In genomic region chr2:157565446-157565845, GRCm38 (mm10) we compare ENCODE assay signal across 9 mouse cellular contexts. TPM values are rescaled to one million over a fixed set of nuclear protein-coding genes. Genes with fewer than 3 reads are reported as not detected.
A peak's percentile ranks its signal among the peaks of the same experiment; 100 is the strongest.
DNase-seq lines count a peak whose midpoint lies in the region; ATAC-seq and TF ChIP-seq lines count a peak whose summit lies in the region.
"Had no signal": no experiment of that assay in that cellular context is flagged by ENCODE, and none has a peak within 500 bp of the region (broad histone marks: within the 10 kb centered on the region; RNA-seq: fewer than 3 reads in every experiment).

No protein-coding gene starts in this region.

- H3K27me3 ChIP-seq in kidney, embryonic 15.5 days = no peaks in the 10 kb centered on the region
- no peaks in the 10 kb centered on the region for H3K27me3 ChIP-seq in hindbrain, postnatal 0 days (ENCODE audit: insufficient read depth, low read length)

- no peak for DNase-seq in kidney, postnatal 4 days
- DNase-seq in hindbrain, postnatal 0 days (ENCODE audit: low spot score) = no peak
- DNase-seq in frontal cortex, postnatal 10 days (ENCODE audit: low spot score in 2 of 2) = no peak
- no peak for DNase-seq in spleen, postnatal 14 days (ENCODE audit: low spot score in 2 of 2)
- no peak for DNase-seq in adrenal gland, adult 8-10 months

- H3K27ac ChIP-seq in kidney, embryonic 15.5 days = peak overlapping the region; percentile 56; the same call in 1 of the 2 replicates
- no peak overlapping the region for H3K27ac ChIP-seq in bone marrow, adult 2 months (ENCODE audit: control insufficient read depth, insufficient read depth, low read depth, low read length, poor library complexity)
- peak overlapping the region; percentile 96 for H3K27ac ChIP-seq in hindbrain, postnatal 0 days
- peak overlapping the region; percentile 22; the same call in 1 of the 2 replicates for H3K27ac ChIP-seq in macrophage

- H3K4me2 ChIP-seq in kidney, embryonic 15.5 days = peak overlapping the region; percentile 72
- peak overlapping the region; percentile 89 for H3K4me2 ChIP-seq in hindbrain, postnatal 0 days (ENCODE audit: low read depth, low read length)

- no peak for TF ChIP-seq POLR2A in bone marrow, adult 2 months (IDR thresholded peaks at IDR 0.05; ENCODE audit: borderline replicate concordance, control insufficient read depth, low read depth, low read length)

- no peak for TF ChIP-seq CTCF in bone marrow, adult 2 months (IDR thresholded peaks at IDR 0.05; ENCODE audit: control insufficient read depth, insufficient read depth, low read length)
- no peak for TF ChIP-seq CTCF in hindbrain, postnatal 0 days (IDR thresholded peaks at IDR 0.05; ENCODE audit: low read depth)

- ATAC-seq in kidney, embryonic 15.5 days (replicated peaks; ENCODE audit: low FRiP score) = no peak; the same call in 1 of the 2 replicates
- ATAC-seq in hindbrain, postnatal 0 days = no peak

- peak overlapping the region; percentile 92 for H3K9ac ChIP-seq in kidney, embryonic 15.5 days
- H3K9ac ChIP-seq in hindbrain, postnatal 0 days (replicated peaks; ENCODE audit: low read length) = peak overlapping the region; percentile 97

- peak overlapping the region; percentile 100 for H3K4me3 ChIP-seq in kidney, embryonic 15.5 days (replicated peaks)
- peak overlapping the region; percentile 74 for H3K4me3 ChIP-seq in bone marrow, adult 2 months (replicated peaks; ENCODE audit: control insufficient read depth, low read depth, low read length)
- peak overlapping the region; percentile 98 for H3K4me3 ChIP-seq in hindbrain, postnatal 0 days (ENCODE audit: low read length)
- peak overlapping the region; percentile 66 for H3K4me3 ChIP-seq in macrophage (ENCODE audit: inconsistent target)

- WGBS in kidney, embryonic 15.5 days = 6% methylated on average over 13 of the region's 13 CpGs
- WGBS in bone marrow, adult 2 months = 6% methylated on average over 13 of the region's 13 CpGs
- WGBS in hindbrain, postnatal 0 days = 7% methylated on average over 13 of the region's 13 CpGs
- 1% methylated on average over 9 of the region's 13 CpGs for WGBS in macrophage (ENCODE audit: missing documents)

- peaks cover 55% of the 10 kb centered on the region for H3K79me2 ChIP-seq in macrophage (ENCODE audit: inconsistent target)

- H3K36me3 ChIP-seq in kidney, embryonic 15.5 days = peaks cover 31% of the 10 kb centered on the region
- H3K36me3 ChIP-seq in hindbrain, postnatal 0 days (ENCODE audit: insufficient read depth, low read length) = peaks cover 7% of the 10 kb centered on the region; the same call in 1 of the 2 replicates
- H3K36me3 ChIP-seq in macrophage (ENCODE audit: inconsistent target) = no peaks in the 10 kb centered on the region

- H3K9me3 ChIP-seq in kidney, embryonic 15.5 days (replicated peaks) = peaks cover 11% of the 10 kb centered on the region
- H3K9me3 ChIP-seq in hindbrain, postnatal 0 days (ENCODE audit: low read length) = no peaks in the 10 kb centered on the region

- peaks cover 34% of the 10 kb centered on the region for H3K4me1 ChIP-seq in kidney, embryonic 15.5 days
- H3K4me1 ChIP-seq in bone marrow, adult 2 months (ENCODE audit: control insufficient read depth, insufficient read depth, low read length) = peaks cover 3% of the 10 kb centered on the region
- peaks cover 12% of the 10 kb centered on the region for H3K4me1 ChIP-seq in hindbrain, postnatal 0 days (ENCODE audit: insufficient read depth, low read length)

RNA-seq across cellular contexts. Expression of gene Nnat, which starts 5.6 kb away (rescaled TPM):
- 238 and 287 TPM in 2 replicates for polyA plus RNA-seq in kidney, embryonic 15.5 days (2015; fragmentation: Nextera tagmentation; extraction: Ambion mirVana)
- 1.7 TPM in 1 of 2 replicates, not detected in the other for polyA plus RNA-seq in bone marrow, adult 2 months (2011; ENCODE audit: insufficient read depth, insufficient read length, low replicate concordance, missing spikeins)
- 8,203 and 10,251 TPM in 2 replicates for total RNA-seq in hindbrain, postnatal 0 days (2014; rRNA removed)
- polyA plus RNA-seq in hindbrain, postnatal 0 days (2015; fragmentation: Nextera tagmentation; extraction: Ambion mirVana) = 5,188 and 5,840 TPM in 2 replicates
- total RNA-seq in macrophage (2018; cell fraction: chromatin; rRNA removed) = 1 to 10 TPM in 1 of 26 experiments, not detected in 25; 1.9 TPM
- total RNA-seq in macrophage (2018; cell fraction: cytosol; rRNA removed) = not detected
- under 1 TPM in 2 of 26 experiments, not detected in 24; 0.42 to 0.56 TPM for total RNA-seq in macrophage (2018; cell fraction: nucleus; rRNA removed)
- polyA plus RNA-seq in macrophage (2018) = not detected in 3 replicates
- 100 to 1,000 TPM in 2 of 4 experiments, 10 to 100 TPM in 2; 42.5 to 190 (median 123) TPM for total RNA-seq in adrenal gland, adult 8-10 months (2022)
- total RNA-seq: neutrophil, adult 5-6 weeks had no signal

RNA-seq across cellular contexts. Expression of gene Blcap, which starts 5.6 kb away (rescaled TPM):
- polyA plus RNA-seq in kidney, embryonic 15.5 days (2015; fragmentation: Nextera tagmentation; extraction: Ambion mirVana) = 48.3 and 51.6 TPM in 2 replicates
- 5.0 and 23.5 TPM in 2 replicates for polyA plus RNA-seq in bone marrow, adult 2 months (2011; ENCODE audit: insufficient read depth, insufficient read length, low replicate concordance, missing spikeins)
- 207 and 253 TPM in 2 replicates for total RNA-seq in hindbrain, postnatal 0 days (2014; rRNA removed)
- polyA plus RNA-seq in hindbrain, postnatal 0 days (2015; fragmentation: Nextera tagmentation; extraction: Ambion mirVana) = 263 and 284 TPM in 2 replicates
- 100 to 1,000 TPM in 15 of 26 experiments, 10 to 100 TPM in 11; 63.6 to 237 (median 104) TPM for total RNA-seq in macrophage (2018; cell fraction: chromatin; rRNA removed)
- total RNA-seq in macrophage (2018; cell fraction: cytosol; rRNA removed) = 10 to 100 TPM; 30.1 to 59.7 (median 35.1) TPM
- 100 to 1,000 TPM in 16 of 26 experiments, 10 to 100 TPM in 10; 67.5 to 218 (median 104) TPM for total RNA-seq in macrophage (2018; cell fraction: nucleus; rRNA removed)
- polyA plus RNA-seq in macrophage (2018) = 26.4 to 34.7 TPM (median 28.0 TPM) in 3 replicates
- 10 to 100 TPM; 81.0 to 96.7 (median 91.6) TPM for total RNA-seq in adrenal gland, adult 8-10 months (2022)

Comparison
In these comparisons a context has a peak if more than half of its experiments do, and no peak if none do; other contexts are left out.
1. RNA of gene Nnat, which starts 5.6 kb away (polyA plus RNA-seq): 5,188 to 5,840 TPM in hindbrain, postnatal 0 days and 238 to 287 TPM in kidney, embryonic 15.5 days; 1.7 TPM in bone marrow, adult 2 months and not detected in macrophage; every median in the first group is over 10 times any median in the second.
2. Peak in every context shown above with its lines, with median percentiles within 50 percentile points of each other: H3K4me3 ChIP-seq.